Mouse (Mus musculus) liver, adult 2 months (tissue): ENCODE measurements around the gene Wdr70. TPM values are rescaled to one million over a fixed set of nuclear protein-coding genes. Genes with fewer than 3 reads are reported as not detected.

Experiments
- DNase-seq: peaks from one replicate; pipeline ENCODE4 v3.0.0-alpha.2; 2011; ENCODE audit warnings: low read depth, low spot score; ENCODE audit errors: extremely low read depth
- H3K27ac ChIP-seq: fragments of 200-500 bp; replicated peaks from 2 replicates; pipeline ENCODE4 v1.5.1; 2012; ENCODE audit warnings: low read depth, mild to moderate bottlenecking, control low read depth, inconsistent platforms, low read length; ENCODE audit not compliant: insufficient read depth
- H3K27me3 ChIP-seq: fragments of 200-500 bp; 2 replicates; pipeline ENCODE4 v1.6.1; 2012; ENCODE audit warnings: mild to moderate bottlenecking, moderate library complexity, low read length, inconsistent platforms; ENCODE audit not compliant: control insufficient read depth, insufficient read depth
- H3K36me3 ChIP-seq: fragments of 200-500 bp; 2 replicates; pipeline ENCODE4 v1.6.1; 2012; ENCODE audit warnings: low read length, inconsistent platforms; ENCODE audit not compliant: control insufficient read depth, insufficient read depth
- H3K4me1 ChIP-seq: fragments of 200-500 bp; 2 replicates; pipeline ENCODE4 v1.6.1; 2011; ENCODE audit warnings: low read length; ENCODE audit not compliant: control insufficient read depth, insufficient read depth
- H3K4me3 ChIP-seq: fragments of 200-500 bp; 2 replicates; pipeline ENCODE4 v1.5.1; 2011; ENCODE audit warnings: low read depth, mild to moderate bottlenecking, control low read depth, low read length, moderate library complexity; ENCODE audit not compliant: insufficient read depth
- H3K79me2 ChIP-seq: fragments of 200-500 bp; 2 replicates; pipeline ENCODE4 v1.6.1; 2012; ENCODE audit warnings: inconsistent platforms, mild to moderate bottlenecking, low read length, moderate library complexity; ENCODE audit not compliant: control insufficient read depth, insufficient read depth
- H3K9ac ChIP-seq: fragments of 200-500 bp; 2 replicates; pipeline ENCODE4 v1.6.1; 2012; ENCODE audit warnings: low read depth, mild to moderate bottlenecking, control low read depth, inconsistent platforms, low read length
- CTCF ChIP-seq: fragments of 200-500 bp; IDR thresholded peaks from 2 replicates; pipeline ENCODE4 v1.5.1; 2011; ENCODE audit warnings: low read depth, low read length, control low read depth
- POLR2A ChIP-seq: fragments of 200-500 bp; IDR thresholded peaks from 2 replicates; pipeline ENCODE4 v1.6.1; 2011; ENCODE audit warnings: low read length, control low read depth; ENCODE audit not compliant: insufficient read depth; ENCODE audit errors: extremely low read depth
- WGBS: fragments of 180-500 bp; shearing (Covaris S2); methylation state at CpG from one replicate; pipeline ENCODE4 v1.1.7; 2018; 5-methylcytosine and 5-hydroxymethylcytosine counted together
- polyA plus RNA-seq: library from polyadenylated mRNA; depleted of rRNA; stranded (reverse); fragments of >200 nt; gene quantifications from 2 replicates; pipeline ENCODE4 v1.2.3, GENCODE M21; 2012
- total RNA-seq: library from RNA; depleted of rRNA; stranded (reverse); fragments of >200 nt; gene quantifications from 2 replicates; pipeline ENCODE4 v1.2.3, GENCODE M21; 2014

The Wdr70 gene
- total and polyA plus RNA-seq, 2 experiments = 5.5 to 9.1 TPM

- no peaks in the 10 kb centered on the region for H3K4me1 ChIP-seq
- no peak for TF ChIP-seq CTCF
- TF ChIP-seq POLR2A = no peak
- WGBS = 85% methylated on average over 14 of the region's 14 CpGs
- peaks cover 3% of the 10 kb centered on the region; the same call in 1 of the 2 replicates for H3K36me3 ChIP-seq
- H3K27me3 ChIP-seq = no peaks in the 10 kb centered on the region
- no peak overlapping the region for H3K9ac ChIP-seq
- no peak overlapping the region for H3K4me3 ChIP-seq
- DNase-seq = no peak
- H3K27ac ChIP-seq = no peak overlapping the region
- H3K79me2 ChIP-seq = no peaks in the 10 kb centered on the region
Observed at GRCm38 (mm10) chr15:7998843-7999546, 100.0 kb downstream of the Wdr70 start.

- H3K4me3 ChIP-seq = no peak overlapping the region
- H3K36me3 ChIP-seq = peaks cover 3% of the 10 kb centered on the region; the same call in 1 of the 2 replicates
- WGBS = 89% methylated on average over 2 of the region's 2 CpGs
- no peak for DNase-seq
- H3K27ac ChIP-seq = no peak overlapping the region
- no peaks in the 10 kb centered on the region for H3K79me2 ChIP-seq
- no peaks in the 10 kb centered on the region for H3K27me3 ChIP-seq
- no peak overlapping the region for H3K9ac ChIP-seq
- H3K4me1 ChIP-seq = no peaks in the 10 kb centered on the region
- TF ChIP-seq CTCF (no peak), POLR2A (no peak)
Observed at GRCm38 (mm10) chr15:7998095-7998494, 100.9 kb downstream of the Wdr70 start.

- 86% methylated on average over 6 of the region's 6 CpGs for WGBS
- H3K36me3 ChIP-seq = no peaks in the 10 kb centered on the region
- TF ChIP-seq POLR2A (no peak), CTCF (no peak)
Observed at GRCm38 (mm10) chr15:7993721-7994120, 105.3 kb downstream of the Wdr70 start.

DNA sequence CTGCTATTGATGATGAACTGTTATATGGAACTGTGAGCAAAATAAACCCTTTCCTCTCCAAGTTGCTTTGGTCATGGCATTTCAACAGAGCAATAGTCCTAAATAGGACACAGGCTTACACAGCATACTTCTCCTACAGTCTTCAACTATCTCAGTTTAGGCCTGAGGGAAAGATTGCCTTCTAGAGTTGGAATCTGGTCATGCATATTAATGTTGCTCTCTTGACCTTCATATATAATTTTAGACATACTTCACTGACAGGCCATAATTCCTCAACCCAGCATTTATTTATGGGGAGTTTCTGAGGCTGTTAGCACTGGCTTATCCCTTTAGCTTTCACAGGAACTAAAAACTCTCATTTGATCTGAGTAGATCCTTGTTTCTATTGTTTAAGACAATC is 108.9 kb downstream of the Wdr70 start:
- H3K4me3 ChIP-seq = no peak overlapping the region
- no peaks in the 10 kb centered on the region for H3K4me1 ChIP-seq
- H3K27me3 ChIP-seq = no peaks in the 10 kb centered on the region
- no peaks in the 10 kb centered on the region for H3K36me3 ChIP-seq
- no peak overlapping the region for H3K9ac ChIP-seq
- no peak for TF ChIP-seq CTCF
- no peak for TF ChIP-seq POLR2A
- no peaks in the 10 kb centered on the region for H3K79me2 ChIP-seq
- no peak for DNase-seq
- H3K27ac ChIP-seq = no peak overlapping the region

More at GRCm38 (mm10) chr15:7993721-7994120, 105.3 kb downstream of the Wdr70 start:
- Histone ChIP-seq H3K9ac (no peak overlapping the region), H3K79me2 (no peaks in the 10 kb centered on the region), H3K27ac (no peak overlapping the region), H3K4me3 (no peak overlapping the region), H3K27me3 (no peaks in the 10 kb centered on the region), H3K4me1 (no peaks in the 10 kb centered on the region)
- DNase-seq = no peak

DNA sequence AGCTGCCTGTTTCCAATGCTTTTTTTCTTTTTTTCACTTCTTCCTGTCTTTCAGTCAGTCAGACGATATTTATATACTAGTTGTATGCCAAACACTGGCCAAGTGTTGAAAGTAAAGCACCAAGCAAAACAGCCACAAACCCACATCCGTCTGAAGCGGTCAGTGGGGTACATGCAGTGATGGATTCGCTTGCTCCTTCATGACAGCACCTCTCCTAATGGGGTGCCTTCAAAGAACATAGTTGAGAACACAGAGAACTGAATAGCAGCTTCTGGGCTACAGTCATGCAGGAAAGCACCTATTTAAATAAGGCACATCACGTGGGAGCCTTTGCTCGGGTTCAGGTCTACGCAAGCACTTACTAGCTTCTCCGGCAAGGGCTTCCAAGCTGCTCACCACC is 111.6 kb downstream of the Wdr70 start:
- H3K4me3 ChIP-seq = no peak overlapping the region
- no peaks in the 10 kb centered on the region for H3K79me2 ChIP-seq
- H3K27ac ChIP-seq = no peak overlapping the region
- no peak overlapping the region for H3K9ac ChIP-seq
- no peaks in the 10 kb centered on the region for H3K36me3 ChIP-seq
- H3K4me1 ChIP-seq = no peaks in the 10 kb centered on the region
- WGBS = 93% methylated on average over 8 of the region's 8 CpGs
- TF ChIP-seq CTCF (no peak), POLR2A (no peak)
- H3K27me3 ChIP-seq = no peaks in the 10 kb centered on the region
- no peak for DNase-seq

DNA sequence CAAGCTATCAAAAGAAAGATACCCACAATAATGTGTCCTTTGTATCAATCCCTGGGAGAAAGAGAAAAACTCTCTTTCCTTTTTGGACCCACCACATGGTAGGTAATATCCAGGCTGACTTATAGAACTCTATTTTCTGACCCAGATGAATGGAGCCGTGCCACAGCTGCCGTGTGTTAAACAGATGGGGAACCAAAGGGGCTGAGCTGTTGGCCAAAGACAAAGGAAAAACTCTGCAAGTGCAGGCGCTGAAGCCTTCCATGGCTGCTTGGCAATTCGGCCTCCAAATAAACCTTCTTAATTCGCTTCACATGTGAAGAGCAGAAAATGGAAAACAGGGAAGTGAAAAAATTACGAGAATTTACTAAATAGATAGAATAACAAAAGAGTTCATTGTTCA is 112.7 kb downstream of the Wdr70 start:
- WGBS = 90% methylated on average over 6 of the region's 6 CpGs
- DNase-seq = no peak

More for the DNA sequence above, 112.7 kb downstream of the Wdr70 start:
- Histone ChIP-seq H3K27ac (no peak overlapping the region), H3K4me1 (no peaks in the 10 kb centered on the region), H3K4me3 (no peak overlapping the region), H3K36me3 (no peaks in the 10 kb centered on the region), H3K9ac (no peak overlapping the region), H3K27me3 (no peaks in the 10 kb centered on the region), H3K79me2 (no peaks in the 10 kb centered on the region)
- TF ChIP-seq POLR2A (no peak), CTCF (no peak)
